Mouse (Mus musculus) cortical plate, adult 2 months (tissue): ENCODE measurements around the gene Kif27. TPM values are rescaled to one million over a fixed set of nuclear protein-coding genes. Genes with fewer than 3 reads are reported as not detected.
"Not testable (repeated sequence)": the region's sequence is repeated elsewhere in the genome, so short reads cannot be mapped to it uniquely, and the experiment has no call there.

Experiments
- H3K27ac ChIP-seq: fragments of 200-500 bp; 2 replicates; pipeline ENCODE4 v1.5.1; 2012; ENCODE audit warnings: low read length, control low read depth, inconsistent platforms; ENCODE audit not compliant: insufficient read depth
- H3K4me1 ChIP-seq: fragments of 200-500 bp; 2 replicates; pipeline ENCODE4 v1.6.1; 2011; ENCODE audit warnings: low read length; ENCODE audit not compliant: control insufficient read depth, insufficient read depth
- H3K4me3 ChIP-seq: fragments of 200-500 bp; 2 replicates; pipeline ENCODE4 v1.5.1; 2011; ENCODE audit warnings: mild to moderate bottlenecking, low read length, control low read depth; ENCODE audit not compliant: insufficient read depth
- CTCF ChIP-seq: fragments of 200-500 bp; IDR thresholded peaks from 2 replicates; pipeline ENCODE4 v1.5.1; 2011; ENCODE audit warnings: mild to moderate bottlenecking, control low read depth, low read length; ENCODE audit not compliant: insufficient read depth; ENCODE audit errors: extremely low read depth
- POLR2A ChIP-seq: fragments of 200-500 bp; IDR thresholded peaks from 2 replicates; pipeline ENCODE4 v1.6.1; 2011; ENCODE audit warnings: mild to moderate bottlenecking, low read length, control low read depth; ENCODE audit not compliant: insufficient read depth; ENCODE audit errors: extremely low read depth
- polyA plus RNA-seq: library from polyadenylated mRNA; depleted of rRNA; stranded (reverse); fragments of >200 nt; gene quantifications from 2 replicates; pipeline ENCODE4 v1.2.3, GENCODE M21; 2012

Gene Kif27
- polyA plus RNA-seq, 1 experiment, result 1.6 TPM

DNA sequence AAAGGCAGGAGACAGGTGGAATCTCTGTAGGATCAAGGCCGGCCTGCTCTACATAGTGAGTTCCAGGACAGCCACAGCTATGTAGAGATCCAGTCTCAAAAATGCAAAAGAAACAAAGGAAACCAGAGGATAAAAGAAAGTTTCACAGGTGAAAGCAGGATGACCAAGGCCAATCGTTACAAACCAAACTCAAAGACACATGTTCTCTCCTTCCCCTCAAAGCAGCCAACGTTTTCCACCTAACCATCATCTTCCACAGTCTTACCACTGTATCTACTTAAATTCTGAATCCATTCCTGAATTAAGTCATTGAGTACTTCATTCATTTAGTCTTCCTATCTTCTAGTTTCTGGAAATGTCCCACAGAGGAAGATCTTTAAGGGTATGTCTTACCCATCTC lies 29.5 kb upstream of the Kif27 start:
- Histone ChIP-seq H3K27ac (no peak overlapping the region), H3K4me1 (no peaks in the 10 kb centered on the region), H3K4me3 (no peak overlapping the region)
- TF ChIP-seq POLR2A (no peak), CTCF (no peak)

DNA sequence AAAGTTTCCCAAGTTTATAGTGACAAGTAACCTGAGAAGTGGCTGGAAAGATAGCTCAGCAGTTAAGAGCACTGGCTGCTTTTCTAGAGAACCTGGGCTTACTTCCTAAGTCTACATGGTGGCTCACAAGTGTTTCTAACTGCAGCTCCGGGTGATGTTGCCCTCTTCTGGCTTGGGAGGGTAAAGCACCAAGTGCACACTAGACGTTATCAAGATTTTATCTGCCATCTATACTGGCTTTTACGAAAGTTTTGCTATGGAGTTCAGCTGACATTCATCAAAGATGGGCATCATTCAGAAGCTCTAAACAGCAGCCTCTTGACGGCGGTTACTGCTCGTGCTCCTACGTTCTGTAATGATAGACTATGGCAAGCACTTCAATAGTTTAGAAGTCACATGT lies 29.0 kb upstream of the Kif27 start:
- H3K4me3 ChIP-seq, result no peak overlapping the region
- no peaks in the 10 kb centered on the region for H3K4me1 ChIP-seq
- TF ChIP-seq CTCF, result peak; percentile 78
- TF ChIP-seq POLR2A, result no peak
- no peak overlapping the region for H3K27ac ChIP-seq

GRCm38 (mm10) chr13:58385547-58385920 lies 26.6 kb upstream of the Kif27 start:
- Histone ChIP-seq H3K4me1 (no peaks in the 10 kb centered on the region), H3K27ac (no peak overlapping the region), H3K4me3 (peak overlapping the region; percentile 83; the same call in 1 of the 2 replicates)
- TF ChIP-seq POLR2A, result no peak

GRCm38 (mm10) chr13:58384779-58385546 lies 26.0 kb upstream of the Kif27 start, which contains the start of gene 2210016F16Rik:
2210016F16Rik (minus strand) TSS chr13:58385225.
- TF ChIP-seq CTCF (no peak), POLR2A (no peak)
- Histone ChIP-seq H3K4me1 (no peaks in the 10 kb centered on the region), H3K27ac (no peak within 1 kb of the TSS), H3K4me3 (peak within 1 kb of the TSS; percentile 83)

DNA sequence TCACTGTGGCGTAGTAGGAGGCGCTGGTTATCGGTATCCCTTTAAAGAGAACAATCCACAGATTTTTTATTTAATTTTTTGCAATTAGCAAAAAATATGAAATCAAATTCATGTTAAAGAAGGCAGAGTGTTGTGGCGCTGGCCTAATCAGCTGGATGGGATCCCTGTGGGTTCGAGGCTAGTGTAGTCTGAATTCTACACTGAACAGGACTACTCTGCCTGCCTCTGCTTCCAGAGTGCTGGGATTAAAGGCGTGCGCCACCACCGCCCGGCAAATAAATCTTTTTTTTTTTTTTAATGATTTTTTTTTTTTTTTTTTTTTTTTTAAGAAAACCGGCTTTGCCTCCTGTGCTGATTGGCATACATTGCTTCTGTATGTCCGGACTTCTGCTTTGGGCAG lies 25.4 kb upstream of the Kif27 start:
- Histone ChIP-seq H3K4me3 (peak overlapping the region; percentile 83), H3K27ac (no peak overlapping the region), H3K4me1 (no peaks in the 10 kb centered on the region)
- TF ChIP-seq POLR2A (no peak), CTCF (no peak)

DNA sequence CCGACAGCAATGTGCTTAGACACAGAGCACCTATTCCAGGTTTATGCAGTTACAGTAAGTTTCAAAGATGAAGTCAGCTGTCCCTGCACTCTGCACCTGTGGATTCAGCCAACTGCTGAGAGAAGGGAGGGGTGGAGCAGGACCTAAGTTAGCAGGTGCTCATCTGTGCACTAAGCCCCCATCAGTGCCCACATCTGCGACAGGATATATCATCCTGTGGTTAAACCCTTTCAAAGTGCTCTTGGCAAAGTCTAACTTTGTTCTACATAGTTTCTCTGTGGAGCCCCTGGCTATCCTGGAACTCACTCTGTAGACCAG lies 14.2 kb upstream of the Kif27 start:
- no peak overlapping the region for H3K4me3 ChIP-seq
- TF ChIP-seq POLR2A, result no peak
- no peak for TF ChIP-seq CTCF
- H3K27ac ChIP-seq, result no peak overlapping the region
- H3K4me1 ChIP-seq, result no peaks in the 10 kb centered on the region

- Histone ChIP-seq H3K27ac (no peak overlapping the region), H3K4me1 (no peaks in the 10 kb centered on the region), H3K4me3 (no peak overlapping the region)
- TF ChIP-seq POLR2A, result no peak
- TF ChIP-seq CTCF, result no peak
Observed at GRCm38 (mm10) chr13:58372278-58373152, 13.6 kb upstream of the Kif27 start.

- no peak overlapping the region for H3K4me3 ChIP-seq
Observed at GRCm38 (mm10) chr13:58368835-58369234, 9.9 kb upstream of the Kif27 start.

GRCm38 (mm10) chr13:58367641-58368040 lies 8.7 kb upstream of the Kif27 start:
- TF ChIP-seq CTCF (no peak), POLR2A (no peak)
- no peak overlapping the region for H3K4me3 ChIP-seq
- H3K27ac ChIP-seq, result no peak overlapping the region
- no peaks in the 10 kb centered on the region for H3K4me1 ChIP-seq

More at GRCm38 (mm10) chr13:58368835-58369234, 9.9 kb upstream of the Kif27 start:
- no peak overlapping the region for H3K27ac ChIP-seq
- TF ChIP-seq CTCF (no peak), POLR2A (no peak)
- H3K4me1 ChIP-seq, result no peaks in the 10 kb centered on the region

- TF ChIP-seq POLR2A (no peak), CTCF (no peak)
- no peak overlapping the region for H3K27ac ChIP-seq
- no peak overlapping the region for H3K4me3 ChIP-seq
- H3K4me1 ChIP-seq, result no peaks in the 10 kb centered on the region
Observed at GRCm38 (mm10) chr13:58366373-58366772, 7.5 kb upstream of the Kif27 start.

DNA sequence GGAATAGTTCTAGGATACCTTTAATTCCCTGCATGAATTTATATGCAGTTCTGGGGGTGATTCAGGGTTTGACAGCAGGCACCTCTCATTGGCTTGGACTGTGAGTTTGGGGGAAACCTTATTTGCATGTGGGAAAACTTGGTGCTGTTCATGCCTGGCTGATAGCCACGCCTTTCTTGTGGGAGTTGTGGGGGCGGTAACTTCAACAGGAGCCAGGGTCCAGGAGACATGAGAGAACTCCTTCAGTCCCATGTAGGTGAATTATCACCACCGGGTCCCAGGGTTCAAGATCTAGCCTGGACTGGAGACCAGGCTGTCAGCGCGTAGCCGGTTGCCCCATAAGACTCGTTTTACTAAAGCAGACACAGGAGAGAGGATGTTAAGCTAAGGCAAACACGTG lies 6.3 kb upstream of the Kif27 start:
- not testable (repeated sequence) for H3K27ac ChIP-seq, H3K4me3 ChIP-seq, H3K4me1 ChIP-seq
